In the genomic region with DNA sequence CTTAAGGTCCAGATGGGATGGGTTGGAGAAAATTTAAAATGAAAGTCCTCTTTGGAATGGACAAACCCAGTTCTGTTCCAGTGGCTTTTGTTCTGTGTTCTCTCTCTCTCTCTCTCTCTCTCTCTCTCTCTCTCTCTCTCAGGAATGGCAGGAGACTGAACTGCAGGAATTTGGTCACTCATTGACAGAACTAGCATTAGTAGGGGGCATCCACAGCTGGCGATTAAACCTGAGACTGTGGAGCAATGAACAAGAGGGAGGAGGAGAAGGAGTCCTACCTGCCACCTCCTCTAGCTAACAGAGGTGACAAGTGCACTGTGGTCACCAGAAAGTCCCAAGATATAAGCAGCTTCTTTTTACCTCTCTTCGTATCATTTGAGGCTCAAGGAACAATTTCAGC, we compare ENCODE assay signal across 19 mouse cellular contexts. TPM values are rescaled to one million over a fixed set of nuclear protein-coding genes. Genes with fewer than 3 reads are reported as not detected.
DNase-seq lines count a peak whose midpoint lies in the region; ATAC-seq and TF ChIP-seq lines count a peak whose summit lies in the region.
"Had no signal": no experiment of that assay in that cellular context is flagged by ENCODE, and none has a peak within 500 bp of the region (broad histone marks: within the 10 kb centered on the region; RNA-seq: fewer than 3 reads in every experiment).

No protein-coding gene starts in this region.

- DNase-seq in layer of hippocampus, adult 2 months (ENCODE audit: low spot score in 2 of 2) = no peak
- no peak for DNase-seq in layer of hippocampus, postnatal 25 days (ENCODE audit: extremely low spot score in 1 of 2, low spot score in 1 of 2)
- peak; percentile 41 for DNase-seq in kidney, adult 18-20 months
- peak; percentile 61 for DNase-seq in kidney, postnatal 14 days
- no peak for DNase-seq in stomach, postnatal 0 days (ENCODE audit: low spot score)
- no peak for DNase-seq in forebrain, embryonic 14.5 days (ENCODE audit: low spot score)
- DNase-seq: adrenal gland, adult 8-10 months; cerebellum, adult 18-20 months; forebrain, postnatal 0 days; gastrocnemius, postnatal 10 days; right cerebral cortex, postnatal 25 days; thymus, postnatal 4 days had no signal

- TF ChIP-seq CTCF in layer of hippocampus, adult 2 months (conservative IDR thresholded peaks at IDR 0.05) = no peak
- TF ChIP-seq CTCF in stomach, postnatal 0 days (IDR thresholded peaks at IDR 0.05; ENCODE audit: low read depth) = no peak

- no peaks in the 10 kb centered on the region for H3K9me3 ChIP-seq in stomach, postnatal 0 days (ENCODE audit: control insufficient read depth, low read length)
- no peaks in the 10 kb centered on the region for H3K9me3 ChIP-seq in liver, embryonic 12.5 days (replicated peaks)
- H3K9me3 ChIP-seq in forebrain, embryonic 14.5 days (replicated peaks; ENCODE audit: control insufficient read depth, low read length) = no peaks in the 10 kb centered on the region
- H3K9me3 ChIP-seq: liver, embryonic 15.5 days; midbrain, embryonic 12.5 days had no signal

- peak overlapping the region; percentile 74; the same call in 1 of the 2 replicates for H3K27ac ChIP-seq in layer of hippocampus, adult 2 months
- 0 out of 2 replicates have a peak overlapping the region, but pooled peaks have one; percentile 13 for H3K27ac ChIP-seq in stomach, postnatal 0 days (replicated peaks)
- H3K27ac ChIP-seq in liver, embryonic 12.5 days = no peak overlapping the region
- no peak overlapping the region for H3K27ac ChIP-seq in forebrain, embryonic 14.5 days (ENCODE audit: low read depth, low read length)
- H3K27ac ChIP-seq: liver, embryonic 15.5 days; midbrain, embryonic 12.5 days had no signal

- peaks cover 4% of the 10 kb centered on the region for H3K4me1 ChIP-seq in stomach, postnatal 0 days (replicated peaks; ENCODE audit: control insufficient read depth, insufficient read depth)
- H3K4me1 ChIP-seq in liver, embryonic 12.5 days = peaks cover 40% of the 10 kb centered on the region
- peaks cover 15% of the 10 kb centered on the region for H3K4me1 ChIP-seq in forebrain, embryonic 14.5 days (ENCODE audit: control insufficient read depth, insufficient read depth, low read length)

- H3K4me2 ChIP-seq in stomach, postnatal 0 days (replicated peaks; ENCODE audit: low read depth) = no peak overlapping the region
- H3K4me2 ChIP-seq in liver, embryonic 12.5 days = no peak overlapping the region
- H3K4me2 ChIP-seq in forebrain, embryonic 14.5 days (ENCODE audit: low read length) = no peak overlapping the region
- H3K4me2 ChIP-seq: liver, embryonic 15.5 days; midbrain, embryonic 12.5 days had no signal

- TF ChIP-seq EP300 in stomach, postnatal 0 days (optimal IDR thresholded peaks at IDR 0.05) = no peak

- no peaks in the 10 kb centered on the region for H3K27me3 ChIP-seq in stomach, postnatal 0 days (ENCODE audit: control insufficient read depth, insufficient read depth, low read length)
- peaks cover 53% of the 10 kb centered on the region for H3K27me3 ChIP-seq in liver, embryonic 12.5 days (replicated peaks)
- no peaks in the 10 kb centered on the region; the same call in 1 of the 2 replicates for H3K27me3 ChIP-seq in forebrain, embryonic 14.5 days (replicated peaks; ENCODE audit: control insufficient read depth, insufficient read depth, low read length)

- no peaks in the 10 kb centered on the region for H3K36me3 ChIP-seq in stomach, postnatal 0 days (ENCODE audit: control insufficient read depth, insufficient read depth, low read length)
- H3K36me3 ChIP-seq in liver, embryonic 12.5 days = peaks cover 3% of the 10 kb centered on the region; the same call in 1 of the 2 replicates
- H3K36me3 ChIP-seq in forebrain, embryonic 14.5 days (ENCODE audit: control insufficient read depth, insufficient read depth, low read length) = peaks cover 6% of the 10 kb centered on the region; the same call in 1 of the 2 replicates
- H3K36me3 ChIP-seq: liver, embryonic 15.5 days had no signal

- no peak for ATAC-seq in stomach, postnatal 0 days (ENCODE audit: low FRiP score, low TSS enrichment)
- no peak for ATAC-seq in liver, embryonic 12.5 days
- ATAC-seq in forebrain, embryonic 14.5 days = no peak
- ATAC-seq in granulocyte monocyte progenitor cell, adult 5-6 weeks (replicated peaks; ENCODE audit: poor library complexity, severe bottlenecking) = no peak
- ATAC-seq: CD4-positive, CD25-positive, alpha-beta regulatory T cell, adult 4 months; forebrain, postnatal 0 days; hindbrain, embryonic 16.5 days had no signal

- H3K9ac ChIP-seq in stomach, postnatal 0 days (ENCODE audit: low read length) = no peak overlapping the region
- H3K9ac ChIP-seq in liver, embryonic 12.5 days = no peak overlapping the region
- H3K9ac ChIP-seq in forebrain, embryonic 14.5 days (ENCODE audit: low read length) = no peak overlapping the region
- H3K9ac ChIP-seq: forebrain, postnatal 0 days; liver, embryonic 15.5 days; midbrain, embryonic 12.5 days had no signal

- no peak overlapping the region for H3K4me3 ChIP-seq in layer of hippocampus, adult 2 months
- H3K4me3 ChIP-seq in stomach, postnatal 0 days (ENCODE audit: low read depth, low read length) = no peak overlapping the region
- H3K4me3 ChIP-seq in liver, embryonic 12.5 days = no peak overlapping the region
- H3K4me3 ChIP-seq in forebrain, embryonic 14.5 days (ENCODE audit: low read depth, low read length) = no peak overlapping the region
- H3K4me3 ChIP-seq: liver, embryonic 15.5 days; midbrain, embryonic 12.5 days; myocyte had no signal

- 68% methylated on average over 2 of the region's 2 CpGs for WGBS in stomach, postnatal 0 days
- 60% methylated on average over 2 of the region's 2 CpGs for WGBS in liver, embryonic 12.5 days (ENCODE audit: insufficient replicate concordance)
- 69% methylated on average over 2 of the region's 2 CpGs for WGBS in forebrain, embryonic 14.5 days

RNA-seq across cellular contexts. Expression of gene Phldb1, which starts 1.3 kb away (rescaled TPM):
- total RNA-seq in layer of hippocampus, adult 2 months (2021) = 10 to 100 TPM; 71.8 to 86.4 TPM
- total RNA-seq in layer of hippocampus, postnatal 25 days (2021) = 100 to 1,000 TPM in 1 of 2 experiments, 10 to 100 TPM in 1; 88.6 to 106 TPM
- polyA plus RNA-seq in stomach, postnatal 0 days (2015; fragmentation: Nextera tagmentation; extraction: Ambion mirVana) = 14.9 and 15.8 TPM in 2 replicates
- polyA plus RNA-seq in liver, embryonic 12.5 days (2016; fragmentation: Nextera tagmentation; extraction: Ambion mirVana) = 5.2 and 6.5 TPM in 2 replicates
- polyA plus RNA-seq in forebrain, embryonic 14.5 days (2014; fragmentation: Nextera tagmentation; extraction: Ambion mirVana) = 29.5 and 42.9 TPM in 2 replicates
- total RNA-seq in granulocyte monocyte progenitor cell, adult 5-6 weeks (2014; fragmentation: Nextera tagmentation) = 2.5 and 3.6 TPM in 2 replicates
- total RNA-seq in granulocyte monocyte progenitor cell, adult 5-6 weeks (2017) = 1.0 and 3.1 TPM in 2 replicates

RNA-seq across cellular contexts. Expression of gene Arcn1, which starts 31.3 kb away (rescaled TPM):
- total RNA-seq in layer of hippocampus, adult 2 months (2021) = 100 to 1,000 TPM in 1 of 2 experiments, 10 to 100 TPM in 1; 100.0 to 103 TPM
- 100 to 1,000 TPM in 1 of 2 experiments, 10 to 100 TPM in 1; 97.3 to 102 TPM for total RNA-seq in layer of hippocampus, postnatal 25 days (2021)
- polyA plus RNA-seq in stomach, postnatal 0 days (2015; fragmentation: Nextera tagmentation; extraction: Ambion mirVana) = 98.1 TPM in 2 replicates
- 127 TPM in 2 replicates for polyA plus RNA-seq in liver, embryonic 12.5 days (2016; fragmentation: Nextera tagmentation; extraction: Ambion mirVana)
- 138 and 152 TPM in 2 replicates for polyA plus RNA-seq in forebrain, embryonic 14.5 days (2014; fragmentation: Nextera tagmentation; extraction: Ambion mirVana)
- 133 and 158 TPM in 2 replicates for total RNA-seq in granulocyte monocyte progenitor cell, adult 5-6 weeks (2014; fragmentation: Nextera tagmentation)
- 201 and 229 TPM in 2 replicates for total RNA-seq in granulocyte monocyte progenitor cell, adult 5-6 weeks (2017)

RNA-seq across cellular contexts. Expression of gene Ift46, which starts 31.4 kb away (rescaled TPM):
- 10 to 100 TPM; 73.9 to 84.9 TPM for total RNA-seq in layer of hippocampus, adult 2 months (2021)
- 10 to 100 TPM; 75.1 to 75.8 TPM for total RNA-seq in layer of hippocampus, postnatal 25 days (2021)
- polyA plus RNA-seq in stomach, postnatal 0 days (2015; fragmentation: Nextera tagmentation; extraction: Ambion mirVana) = 55.5 and 61.9 TPM in 2 replicates
- polyA plus RNA-seq in liver, embryonic 12.5 days (2016; fragmentation: Nextera tagmentation; extraction: Ambion mirVana) = 24.3 and 24.7 TPM in 2 replicates
- polyA plus RNA-seq in forebrain, embryonic 14.5 days (2014; fragmentation: Nextera tagmentation; extraction: Ambion mirVana) = 178 and 206 TPM in 2 replicates
- 19.8 and 43.7 TPM in 2 replicates for total RNA-seq in granulocyte monocyte progenitor cell, adult 5-6 weeks (2014; fragmentation: Nextera tagmentation)
- 32.7 and 39.6 TPM in 2 replicates for total RNA-seq in granulocyte monocyte progenitor cell, adult 5-6 weeks (2017)

Comparison
In these comparisons a context has a peak if more than half of its experiments do, and no peak if none do; other contexts are left out.
1. DNase-seq: peak in kidney, adult 18-20 months (single experiment) and kidney, postnatal 14 days (single experiment); none in layer of hippocampus, adult 2 months (0 of 2), layer of hippocampus, postnatal 25 days (0 of 2), stomach, postnatal 0 days (single experiment) and forebrain, embryonic 14.5 days (single experiment).
2. H3K27ac ChIP-seq: peak in layer of hippocampus, adult 2 months (single experiment) and stomach, postnatal 0 days (single experiment); none in liver, embryonic 12.5 days (single experiment) and forebrain, embryonic 14.5 days (single experiment).
3. RNA of gene Phldb1, which starts 1.3 kb away (total RNA-seq): 88.6 to 106 TPM in layer of hippocampus, postnatal 25 days and 71.8 to 86.4 TPM in layer of hippocampus, adult 2 months; 1.0 to 3.6 TPM in granulocyte monocyte progenitor cell, adult 5-6 weeks; every median in the first group is over 10 times any median in the second.